Mouse (Mus musculus) megakaryocyte-erythroid progenitor cell, adult 5-6 weeks (primary cell): Measurements from ENCODE around the gene Cyp2c39. TPM values are rescaled to one million over a fixed set of nuclear protein-coding genes. Genes with fewer than 3 reads are reported as not detected.
"Not testable (repeated sequence)": the region's sequence is repeated elsewhere in the genome, so short reads cannot be mapped to it uniquely, and the experiment has no call there.

Source experiments
- ATAC-seq: replicated peaks from 2 replicates; pipeline ENCODE4 v1.8.0; 2016; ENCODE audit warnings: mild to moderate bottlenecking, inconsistent platforms; ENCODE audit not compliant: severe bottlenecking, poor library complexity, low FRiP score, low TSS enrichment
- total RNA-seq, 2 experiments: library from RNA; stranded (forward) in 1 of 2; stranded (reverse) in 1 of 2; fragments of 200-1000, 215-1000 nt in 1 of 2; fragments of >200 nt in 1 of 2; fragmentation: Nextera tagmentation in 1 of 2; gene quantifications; 2 replicates each; pipeline ENCODE4 v1.2.3; 2014 to 2017

Cyp2c39 gene
- total RNA-seq (2014; fragmentation: Nextera tagmentation) (not detected in 2 replicates), total RNA-seq (2017) (not detected in 2 replicates)

DNA sequence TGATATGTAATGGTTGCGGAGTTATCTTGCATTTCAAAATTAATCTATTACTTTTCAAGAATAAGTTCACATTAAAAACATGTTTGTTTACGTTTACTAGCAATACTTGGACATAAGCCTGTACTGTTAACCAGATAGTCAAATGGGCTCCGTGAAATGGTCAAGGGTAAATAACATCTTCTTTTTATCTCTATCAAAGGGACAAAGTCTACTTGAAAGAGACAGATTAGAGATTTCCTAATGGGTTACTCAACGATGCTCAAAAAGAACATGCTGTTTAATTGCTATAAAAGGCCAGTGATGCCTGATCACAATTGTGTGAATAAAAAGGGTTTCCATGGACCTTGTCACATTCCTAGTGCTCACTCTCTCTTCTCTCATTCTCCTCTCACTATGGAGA, at the start of gene Cyp2c39:
Gene Cyp2c39 (plus strand): TSS at position 329 of the 400 bp plus-strand sequence.
- no peak for ATAC-seq

GRCm38 (mm10) chr19:39462941-39463340, 47.7 kb upstream of the Cyp2c39 start, which contains the start of gene Cyp2c38:
TSS of gene Cyp2c38 (minus strand) at chr19:39463075.
- ATAC-seq, result no peak

- ATAC-seq, result no peak
These were observed 46.7 kb upstream of the Cyp2c39 start for GRCm38 (mm10) chr19:39463923-39464322.

DNA sequence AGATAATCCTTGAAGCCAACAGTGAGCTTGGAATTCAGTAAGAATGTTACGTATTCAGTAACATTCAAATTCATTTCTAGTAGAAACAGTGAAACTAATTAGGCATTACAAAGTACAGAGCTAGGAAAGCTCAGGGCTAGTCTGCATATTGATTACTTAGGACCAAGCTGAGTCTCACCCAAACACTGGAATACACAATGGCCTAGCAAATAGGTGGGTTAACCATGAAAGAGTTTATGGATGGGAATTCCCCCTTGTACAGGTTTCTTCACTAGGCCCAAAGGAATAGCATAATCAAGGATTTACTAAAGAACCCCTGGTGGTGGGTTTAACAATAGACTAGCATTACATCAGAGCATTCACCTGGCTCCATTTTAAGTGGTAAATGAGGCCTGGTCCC, 26.7 kb upstream of the Cyp2c39 start:
- ATAC-seq, result not testable (repeated sequence)

DNA sequence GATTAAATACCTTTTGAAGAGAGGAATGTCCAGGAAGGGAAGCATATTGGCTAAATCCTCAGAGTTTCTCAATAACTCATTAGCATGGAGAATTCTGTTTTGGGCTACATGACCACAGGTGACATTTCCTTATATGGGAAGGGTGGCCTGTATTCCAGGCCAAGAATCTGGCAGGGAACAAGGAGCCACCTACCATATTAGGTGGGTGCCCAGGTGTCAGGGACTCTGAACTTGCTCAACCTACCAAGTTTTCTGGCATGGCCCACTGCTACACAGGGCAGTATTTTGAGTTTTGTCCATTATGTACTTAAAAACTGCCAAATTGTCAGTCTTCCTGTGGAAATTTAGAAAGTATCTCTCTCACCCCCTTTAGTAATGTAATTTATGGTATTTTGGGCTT, 4.3 kb upstream of the Cyp2c39 start:
- no peak for ATAC-seq

DNA sequence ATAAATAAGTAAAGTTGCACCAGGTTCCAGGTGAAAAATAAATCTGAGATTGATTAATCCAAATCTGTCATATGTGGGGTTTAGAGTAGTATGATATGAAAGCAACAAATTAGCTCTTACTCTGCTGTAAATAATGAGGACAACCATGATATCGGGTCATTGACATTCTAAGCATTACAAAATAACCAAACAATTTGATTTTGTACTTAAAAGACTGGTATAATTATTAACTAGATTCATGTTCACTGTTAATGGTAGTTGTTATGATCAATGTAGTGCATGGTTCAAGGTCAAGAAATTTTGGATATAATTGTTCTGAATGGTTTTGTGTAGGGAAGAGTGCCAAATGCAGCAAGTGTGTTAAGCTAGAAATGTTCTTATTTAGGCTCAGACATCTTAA, 1.1 kb upstream of the Cyp2c39 start:
- ATAC-seq, result no peak

Other genes starting within 250 kb of the Cyp2c39 start
- not detected in 2 replicates for gene Cyp2c29, start 241.5 kb upstream of the Cyp2c39 start, total RNA-seq (2014; fragmentation: Nextera tagmentation)
- not detected in 2 replicates for gene Cyp2c29, start 241.5 kb upstream of the Cyp2c39 start, total RNA-seq (2017)
- gene Cyp2c38, start 47.8 kb upstream of the Cyp2c39 start, total RNA-seq (2014; fragmentation: Nextera tagmentation), result not detected in 2 replicates
- gene Cyp2c38, start 47.8 kb upstream of the Cyp2c39 start, total RNA-seq (2017), result not detected in 2 replicates
- gene Cyp2c67, start 138.2 kb downstream of the Cyp2c39 start, total RNA-seq (2014; fragmentation: Nextera tagmentation), result not detected in 2 replicates
- not detected in 2 replicates for gene Cyp2c67, start 138.2 kb downstream of the Cyp2c39 start, total RNA-seq (2017)
- gene Cyp2c68, start 230.2 kb downstream of the Cyp2c39 start, total RNA-seq (2014; fragmentation: Nextera tagmentation), result not detected in 2 replicates
- gene Cyp2c68, start 230.2 kb downstream of the Cyp2c39 start, total RNA-seq (2017), result not detected in 2 replicates